Mouse (Mus musculus) embryonic stem cell, embryonic (primary cell): ENCODE results near the gene Hist1h2bl.
"Not testable (repeated sequence)": the region's sequence is repeated elsewhere in the genome, so short reads cannot be mapped to it uniquely, and the experiment has no call there.

ENCODE experiments used
- CTCF ChIA-PET, 4 experiments: fragments of 300-600 bp in 2 of 4; fragments of 350-600 bp in 2 of 4; sonication (Branson Sonifier 250); formaldehyde crosslinking; loops; one replicate each; lab custom pipeline; 2022; ENCODE audit warnings: inconsistent platforms in 2 of 4; lab: Charles Lee
- POLR2A ChIA-PET, 4 experiments: fragments of 300-600 bp in 2 of 4; fragments of 350-600 bp in 2 of 4; sonication (Branson Sonifier 250); formaldehyde crosslinking; loops; one replicate each; lab custom pipeline; 2022; ENCODE audit warnings: antibody characterized with exemption in 4 of 4, inconsistent platforms in 1 of 4; lab: Charles Lee

The Hist1h2bl gene

GRCm38 (mm10) chr13:21734010-21734905 lies 18.3 kb upstream of the Hist1h2bl start:
- POLR2A ChIA-PET: interaction anchor here (0.6 to 27.0 kb wide), 56 partner anchors 8 to 759 kb away, joined by 3 to 530 read pairs (median 7); partner anchors contain the start of genes Hist1h2ai (in 4 of the 4), Hist1h2an (in 4 of the 4), Hist1h2bl (in 4 of the 4) and Hist1h2bp (in 4 of the 4)
- CTCF ChIA-PET: interaction anchor here in 3 of 4 experiments (0.6 to 1.5 kb wide), 12 partner anchors 9 to 554 kb away, joined by 3 to 12 read pairs (median 4); partner anchors contain the start of genes Hist1h2bl (in 2 of the 3), Hist1h2ai (in 1 of the 3), Hist1h3h (in 1 of the 3) and Hist1h4k (in 1 of the 3)

GRCm38 (mm10) chr13:21733466-21733865 lies 17.5 kb upstream of the Hist1h2bl start:
- ChIA-PET POLR2A (interaction anchor here in 3 of 4 experiments (0.6 to 27.0 kb wide), 28 partner anchors 9 to 760 kb away, joined by 3 to 530 read pairs (median 10); partner anchors contain the start of genes Hist1h2ai (in 3 of the 3), Hist1h2ak (in 3 of the 3), Hist1h2bl (in 3 of the 3) and Hist1h2bm (in 3 of the 3)), CTCF (interaction anchor here in 2 of 4 experiments (0.6 to 1.5 kb wide), 10 partner anchors 8 to 554 kb away, joined by 3 to 12 read pairs (median 5); partner anchors contain the start of genes Hist1h2ai (in 1 of the 2), Hist1h2bl (in 1 of the 2), Hist1h3h (in 1 of the 2) and Hist1h4k (in 1 of the 2))

DNA sequence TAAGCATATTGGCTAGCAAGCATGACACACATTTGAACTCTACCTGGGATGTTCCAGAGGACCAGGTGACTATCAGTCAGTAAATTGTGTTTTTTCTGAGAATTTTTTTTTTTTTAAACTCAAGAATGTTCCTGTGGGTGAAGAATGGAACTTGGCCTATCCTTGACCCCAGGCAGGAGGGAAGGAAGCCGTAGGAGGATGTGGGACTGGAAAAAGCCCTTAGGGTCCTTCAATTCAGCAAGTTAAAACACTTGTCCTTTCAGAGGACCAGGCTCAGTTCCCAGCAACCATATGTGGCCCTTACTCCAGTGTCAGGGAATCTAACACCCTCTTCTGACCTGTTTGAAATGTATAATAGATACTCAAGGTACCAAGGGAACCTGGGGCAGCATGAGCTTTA lies 13.6 kb upstream of the Hist1h2bl start:
- POLR2A ChIA-PET: interaction anchor here in 2 of 4 experiments (1.3 to 27.0 kb wide), 7 partner anchors 6 to 100 kb away, joined by 4 to 530 read pairs (median 240); partner anchors contain the start of genes Hist1h2ak (in 2 of the 2), Hist1h2bn (in 2 of the 2), Hist1h3h (in 2 of the 2) and Hist1h4k (in 2 of the 2)
- CTCF ChIA-PET: no interaction called here

DNA sequence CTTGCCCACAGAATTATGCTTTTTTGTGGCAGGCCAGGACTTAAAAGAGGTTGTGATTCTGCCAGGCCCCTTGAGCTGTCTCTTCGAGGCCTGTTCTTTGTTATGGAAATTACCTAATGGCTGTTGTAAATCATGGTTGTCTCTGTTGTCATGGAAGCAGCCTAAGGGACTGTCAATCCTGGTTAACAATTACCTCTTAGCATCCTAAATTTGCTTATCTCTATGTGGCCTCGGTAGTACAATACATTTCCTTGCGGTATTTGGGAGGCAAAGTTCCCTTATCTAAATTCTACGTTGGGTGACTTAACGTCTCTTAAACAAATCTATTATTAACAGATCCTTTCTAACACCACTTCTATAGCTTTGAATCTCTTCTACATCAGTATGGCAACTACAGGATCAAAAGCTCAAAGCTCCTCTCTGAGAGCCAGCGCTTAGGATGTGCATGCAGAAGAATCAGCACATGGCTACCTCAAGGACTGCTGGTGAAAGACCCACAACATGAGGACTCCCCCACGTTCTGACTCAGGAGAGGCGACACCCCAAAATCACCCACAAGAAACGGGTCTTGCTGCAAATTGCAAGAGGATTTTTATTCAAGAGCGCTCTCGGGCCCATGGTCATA lies 12.1 kb upstream of the Hist1h2bl start:
- CTCF ChIA-PET: no interaction called here
- POLR2A ChIA-PET: interaction anchor here (0.6 to 27.0 kb wide), 25 partner anchors 4 to 548 kb away, joined by 3 to 530 read pairs (median 4); partner anchors contain the start of genes Hist1h1b (in 2 of the 4), Hist1h2ai (in 2 of the 4), Hist1h2ak (in 2 of the 4) and Hist1h2an (in 2 of the 4)

DNA sequence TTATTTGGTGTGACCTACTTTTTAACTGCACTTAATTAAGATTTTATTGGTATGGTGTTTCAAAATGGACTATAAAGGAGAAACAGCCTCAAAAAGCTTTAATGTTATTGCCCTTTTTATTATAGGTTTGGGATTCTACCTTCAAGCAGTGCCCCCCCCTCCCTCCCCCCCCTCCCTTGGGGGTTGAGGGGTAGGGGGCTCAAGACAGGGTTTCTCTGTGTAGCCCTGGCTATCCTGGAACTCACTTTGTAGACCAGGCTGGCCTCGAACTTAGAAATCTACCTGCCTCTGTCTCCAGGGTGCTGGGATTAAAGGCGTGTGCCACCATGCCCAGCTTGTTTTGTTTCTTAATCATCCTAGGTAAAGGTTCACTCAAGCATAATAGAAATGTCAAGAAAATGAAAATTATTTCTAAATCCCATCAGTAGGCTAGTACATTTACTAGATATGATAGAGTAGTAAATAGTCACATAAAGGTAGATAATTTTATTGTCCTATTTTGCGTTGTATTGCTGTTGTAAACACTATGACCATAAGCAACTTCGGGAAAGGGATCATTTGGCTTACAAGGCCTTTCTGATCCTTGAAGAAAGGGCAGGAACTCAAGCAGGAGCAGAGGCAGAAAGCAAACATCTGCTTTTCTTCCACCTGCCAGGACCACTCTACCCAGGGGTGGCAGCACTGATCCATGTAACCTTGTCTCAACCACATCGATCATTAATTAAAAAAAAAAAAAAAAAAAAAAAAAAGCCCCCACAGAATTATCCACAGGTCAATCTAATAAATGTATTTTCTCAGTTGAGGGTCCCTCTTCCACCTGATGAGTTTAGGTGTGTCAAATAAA lies 7.3 kb upstream of the Hist1h2bl start:
- ChIA-PET POLR2A (interaction anchor here in 3 of 4 experiments (0.7 to 27.0 kb wide), 23 partner anchors 7 to 1593 kb away, joined by 3 to 530 read pairs (median 8); partner anchors contain the start of genes Hist1h4k (in 3 of the 3), Hist1h1b (in 2 of the 3), Hist1h2ak (in 2 of the 3) and Hist1h2bn (in 2 of the 3)), CTCF (no interaction called here)

DNA sequence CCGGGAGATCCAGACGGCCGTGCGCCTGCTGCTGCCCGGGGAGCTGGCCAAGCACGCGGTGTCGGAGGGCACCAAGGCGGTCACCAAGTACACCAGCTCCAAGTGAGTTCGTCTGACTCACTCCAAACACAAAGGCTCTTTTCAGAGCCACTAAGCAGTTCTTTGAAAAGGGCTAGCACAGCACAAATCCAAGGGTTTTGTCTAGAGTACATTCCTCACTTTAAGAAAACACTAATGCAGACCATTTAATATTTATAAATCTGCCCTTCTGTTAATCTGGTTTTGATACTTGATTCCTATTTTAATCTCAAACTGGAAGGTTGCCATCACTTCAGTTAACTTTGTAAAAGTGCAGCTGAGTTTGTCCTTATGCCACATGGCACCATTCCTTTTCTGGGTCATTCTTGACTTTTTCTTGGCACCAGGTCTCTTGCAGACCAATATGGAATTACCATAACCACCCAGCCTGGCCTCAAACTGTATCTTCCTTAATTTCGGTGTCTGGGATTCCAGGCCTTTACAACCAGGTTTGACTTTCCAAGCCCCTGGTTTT lies 6.5 kb upstream of the Hist1h2bl start:
- ChIA-PET POLR2A (interaction anchor here (0.6 to 27.0 kb wide), 39 partner anchors 10 to 742 kb away, joined by 3 to 530 read pairs (median 6); partner anchors contain the start of genes Hist1h4k (in 4 of the 4), Hist1h1b (in 3 of the 4), Hist1h2ak (in 3 of the 4) and Hist1h2an (in 3 of the 4)), CTCF (no interaction called here)

- CTCF ChIA-PET: not testable (repeated sequence)
Observed at GRCm38 (mm10) chr13:21721757-21722372, 5.9 kb upstream of the Hist1h2bl start, which contains the start of gene Hist1h2bm. Gene Hist1h2bm (plus strand): TSS chr13:21722044.

DNA sequence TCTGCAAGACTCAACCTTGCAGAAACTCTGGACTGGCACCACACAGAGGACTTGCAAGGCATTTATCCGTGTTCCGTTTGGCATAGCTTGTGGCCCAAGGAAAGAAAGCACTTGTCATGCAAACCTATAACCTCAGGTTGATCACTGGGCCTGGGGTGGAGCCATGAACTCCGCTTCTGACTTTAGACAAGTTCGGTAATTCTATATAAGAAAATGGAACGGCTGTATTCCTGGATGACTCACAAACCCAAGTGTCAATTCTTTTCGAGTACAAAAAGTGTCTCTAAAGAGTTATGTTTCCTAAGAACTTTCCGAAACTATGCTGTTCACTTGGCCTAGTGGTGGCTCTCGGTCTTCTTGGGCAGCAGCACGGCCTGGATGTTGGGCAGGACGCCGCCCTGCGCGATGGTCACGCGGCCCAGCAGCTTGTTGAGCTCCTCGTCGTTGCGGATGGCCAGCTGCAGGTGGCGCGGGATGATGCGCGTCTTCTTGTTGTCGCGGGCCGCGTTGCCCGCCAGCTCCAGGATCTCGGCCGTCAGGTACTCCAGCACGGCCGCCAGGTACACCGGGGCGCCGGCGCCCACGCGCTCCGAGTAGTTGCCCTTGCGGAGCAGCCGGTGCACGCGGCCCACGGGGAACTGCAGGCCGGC lies 5.3 kb upstream of the Hist1h2bl start:
- POLR2A ChIA-PET: interaction anchor here (0.6 to 27.0 kb wide), 59 partner anchors 8 to 1865 kb away, joined by 3 to 530 read pairs (median 4); partner anchors contain the start of genes Hist1h4k (in 4 of the 4), Hist1h1b (in 3 of the 4), Hist1h2ah (in 3 of the 4) and Hist1h2ak (in 3 of the 4)

More at GRCm38 (mm10) chr13:21721757-21722372, 5.9 kb upstream of the Hist1h2bl start, which contains the start of gene Hist1h2bm:
- POLR2A ChIA-PET: interaction anchor here (0.6 to 27.0 kb wide), 54 partner anchors 9 to 1864 kb away, joined by 3 to 530 read pairs (median 4); partner anchors contain the start of genes Hist1h4k (in 4 of the 4), Hist1h1b (in 3 of the 4), Hist1h2ah (in 3 of the 4) and Hist1h2ak (in 3 of the 4)

DNA sequence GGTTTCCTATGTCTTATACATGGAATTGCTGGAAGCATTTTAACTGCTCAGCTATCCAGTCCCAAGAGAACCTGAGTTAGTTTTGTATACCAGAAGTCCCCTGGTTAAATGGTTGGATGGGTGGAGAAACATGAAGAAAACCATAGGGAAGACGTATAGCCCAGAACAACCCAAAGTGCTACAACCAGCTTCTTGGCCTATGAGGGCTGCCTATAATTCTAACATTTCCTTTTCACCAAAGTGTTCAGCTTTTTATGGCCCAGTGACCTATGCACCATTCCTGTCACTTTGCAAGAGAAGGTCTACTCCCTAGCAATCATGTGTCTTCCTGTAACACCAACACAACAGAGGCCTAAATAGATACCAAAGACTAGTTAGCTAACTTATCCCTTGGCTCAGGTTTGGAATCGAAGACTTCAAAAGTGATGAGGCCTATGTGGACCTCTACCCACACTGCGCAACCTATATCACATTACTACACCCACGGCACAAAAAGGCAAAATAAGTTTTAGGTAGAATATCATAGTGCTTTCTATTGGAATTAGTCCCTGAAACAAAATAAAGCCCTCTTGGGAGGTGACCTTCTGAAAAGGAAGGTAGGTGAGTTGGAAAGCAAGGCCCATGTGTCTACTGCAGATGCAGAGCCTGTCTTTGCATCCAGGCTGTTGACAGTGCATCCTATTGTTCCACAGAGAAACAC lies 2.6 kb upstream of the Hist1h2bl start:
- CTCF ChIA-PET: interaction anchor here in 1 of 4 experiments (0.8 to 1.3 kb wide), 2 partner anchors 13 to 15 kb away, joined by 3 to 5 read pairs; no protein-coding TSS in a partner anchor
- POLR2A ChIA-PET: interaction anchor here (0.5 to 8.5 kb wide), 55 partner anchors 8 to 1342 kb away, joined by 3 to 241 read pairs (median 9); partner anchors contain the start of genes Hist1h1b (in 4 of the 4), Hist1h2ah (in 4 of the 4), Hist1h2ak (in 4 of the 4) and Hist1h2an (in 4 of the 4)

More for the DNA sequence above, 5.3 kb upstream of the Hist1h2bl start:
- CTCF ChIA-PET: interaction anchor here in 1 of 4 experiments (0.7 kb wide), 1 partner anchor 12 kb away, joined by 3 read pairs; no protein-coding TSS in a partner anchor

- CTCF ChIA-PET: interaction anchor here in 2 of 4 experiments (0.6 to 1.3 kb wide), 2 partner anchors 16 to 330 kb away, joined by 3 to 5 read pairs; no protein-coding TSS in a partner anchor
- POLR2A ChIA-PET: interaction anchor here (0.6 to 8.5 kb wide), 87 partner anchors 9 to 1967 kb away, joined by 3 to 241 read pairs (median 7); partner anchors contain the start of genes Hist1h1b (in 4 of the 4), Hist1h2ah (in 4 of the 4), Hist1h2ak (in 4 of the 4) and Hist1h2an (in 4 of the 4)
Observed at GRCm38 (mm10) chr13:21717397-21718357, 1.7 kb upstream of the Hist1h2bl start, which contains the start of gene Hist1h3h. Gene Hist1h3h (plus strand): TSS chr13:21717659.

GRCm38 (mm10) chr13:21716540-21717391 lies 823 bp upstream of the Hist1h2bl start:
- CTCF ChIA-PET: interaction anchor here in 2 of 4 experiments (0.6 to 1.0 kb wide), 2 partner anchors 17 to 331 kb away, joined by 3 to 5 read pairs; no protein-coding TSS in a partner anchor
- POLR2A ChIA-PET: interaction anchor here (0.5 to 8.5 kb wide), 86 partner anchors 8 to 1968 kb away, joined by 3 to 241 read pairs (median 7); partner anchors contain the start of genes Hist1h1b (in 4 of the 4), Hist1h2ak (in 4 of the 4), Hist1h2an (in 4 of the 4) and Hist1h2bn (in 4 of the 4)
